Mouse (Mus musculus) midbrain, postnatal 0 days (tissue): ENCODE data around the gene Eme1. TPM values are rescaled to one million over a fixed set of nuclear protein-coding genes. Genes with fewer than 3 reads are reported as not detected.

ENCODE experiments used
- ATAC-seq: fragments of 200-750 bp; cut with Nextera tagmentation; 2 replicates; pipeline ENCODE4 v1.8.0; 2017; ENCODE audit warnings: moderate number of reproducible peaks, mild to moderate bottlenecking, moderate TSS enrichment, moderate library complexity; ENCODE audit not compliant: low FRiP score
- DNase-seq: peaks from one replicate; pipeline ENCODE4 v3.0.0-alpha.2; 2015; ENCODE audit warnings: low spot score
- H3K27ac ChIP-seq: fragments of 300-500 bp; sonication (generic); 2 replicates; pipeline ENCODE4 v1.5.1; 2014; ENCODE audit warnings: low read depth, mild to moderate bottlenecking, low read length, mixed read lengths
- H3K27me3 ChIP-seq: fragments of 300-500 bp; sonication (generic); 2 replicates; pipeline ENCODE4 v1.6.1; 2014; ENCODE audit warnings: low read length, control low read depth, mixed read lengths; ENCODE audit not compliant: insufficient read depth
- H3K36me3 ChIP-seq: fragments of 300-500 bp; sonication (generic); 2 replicates; pipeline ENCODE4 v1.6.1; 2014; ENCODE audit warnings: low read length, control low read depth, mixed read lengths; ENCODE audit not compliant: insufficient read depth
- H3K4me1 ChIP-seq: fragments of 300-500 bp; sonication (generic); 2 replicates; pipeline ENCODE4 v1.6.1; 2014; ENCODE audit warnings: mild to moderate bottlenecking, control low read depth, antibody characterized with exemption, low read length, mixed read lengths; ENCODE audit not compliant: insufficient read depth
- H3K4me2 ChIP-seq: fragments of 300-500 bp; sonication (generic); 2 replicates; pipeline ENCODE4 v1.6.1; 2014; ENCODE audit warnings: low read depth, mild to moderate bottlenecking, low read length, mixed read lengths; ENCODE audit not compliant: poor library complexity, severe bottlenecking
- H3K4me3 ChIP-seq: fragments of 300-500 bp; sonication (generic); 2 replicates; pipeline ENCODE4 v1.5.1; 2014; ENCODE audit warnings: low read depth, mild to moderate bottlenecking, low read length, moderate library complexity
- H3K9ac ChIP-seq: fragments of 300-500 bp; sonication (generic); replicated peaks from 2 replicates; pipeline ENCODE4 v1.6.1; 2014; ENCODE audit warnings: mild to moderate bottlenecking, low read length, moderate library complexity, mixed read lengths; ENCODE audit not compliant: poor library complexity, severe bottlenecking
- H3K9me3 ChIP-seq: fragments of 300-500 bp; sonication (generic); 2 replicates; pipeline ENCODE4 v1.6.1; 2016; ENCODE audit warnings: low read length, control low read depth
- CTCF ChIP-seq: IDR thresholded peaks from 2 replicates; pipeline ENCODE4 v1.5.1; 2016; ENCODE audit warnings: antibody characterized with exemption, mild to moderate bottlenecking
- WGBS: fragments of 180-500 bp; shearing (Covaris S2); extraction: QIAGEN DNeasy Blood & Tissue Kit; methylation state at CpG from one replicate; pipeline ENCODE4 v1.1.7; 2014; 5-methylcytosine and 5-hydroxymethylcytosine counted together
- polyA plus RNA-seq: library from polyadenylated mRNA; unstranded; fragments of >200 nt; fragmentation: Nextera tagmentation; extraction: Ambion mirVana; gene quantifications from 2 replicates; pipeline ENCODE4 v1.2.1, GENCODE M21; 2015
- total RNA-seq: library from RNA; depleted of rRNA; stranded (reverse); fragments of >200 nt; gene quantifications from 2 replicates; pipeline ENCODE4 v1.2.3, GENCODE M21; 2014; rRNA removed

Gene Eme1
- total and polyA plus RNA-seq, 2 experiments from 2014 or later: 0.49 to 0.75 TPM

GRCm38 (mm10) chr11:94597319-94597718 lies 56.4 kb downstream of the Eme1 start:
- no peak overlapping the region for H3K4me2 ChIP-seq
- no peak overlapping the region for H3K4me3 ChIP-seq
- no peak for TF ChIP-seq CTCF
- H3K27ac ChIP-seq: no peak overlapping the region
- peaks cover 10% of the 10 kb centered on the region for H3K27me3 ChIP-seq
- ATAC-seq (no peak), DNase-seq (no peak)
- H3K9me3 ChIP-seq: no peaks in the 10 kb centered on the region
- H3K4me1 ChIP-seq: no peaks in the 10 kb centered on the region
- no peak overlapping the region for H3K9ac ChIP-seq
- H3K36me3 ChIP-seq: no peaks in the 10 kb centered on the region
- WGBS: 80% methylated on average over 4 of the region's 4 CpGs

GRCm38 (mm10) chr11:94596311-94596852 lies 57.4 kb downstream of the Eme1 start:
- Histone ChIP-seq H3K9me3 (no peaks in the 10 kb centered on the region), H3K4me1 (no peaks in the 10 kb centered on the region), H3K4me2 (no peak overlapping the region), H3K27me3 (0 out of 2 replicates have a peak, but pooled peaks cover 2% of the 10 kb centered on the region), H3K36me3 (no peaks in the 10 kb centered on the region), H3K9ac (no peak overlapping the region), H3K27ac (no peak overlapping the region), H3K4me3 (no peak overlapping the region)
- TF ChIP-seq CTCF: no peak
- no peak for ATAC-seq
- no peak for DNase-seq
- WGBS: 68% methylated on average over 7 of the region's 7 CpGs

Other genes starting within 250 kb of the Eme1 start
- gene Cacna1g, start 179.8 kb downstream of the Eme1 start, total RNA-seq: 94.6 and 131 TPM in 2 replicates
- 13.0 and 13.2 TPM in 2 replicates for gene Cacna1g, start 179.8 kb downstream of the Eme1 start, polyA plus RNA-seq
- 0.93 and 6.5 TPM in 2 replicates for gene Spata20, start 167.8 kb downstream of the Eme1 start, total RNA-seq
- gene Spata20, start 167.8 kb downstream of the Eme1 start, polyA plus RNA-seq: 1.2 and 1.3 TPM in 2 replicates
- 1.1 and 5.0 TPM in 2 replicates for gene Epn3, start 154.0 kb downstream of the Eme1 start, total RNA-seq
- gene Epn3, start 154.0 kb downstream of the Eme1 start, polyA plus RNA-seq: 0.92 and 1.4 TPM in 2 replicates
- 3.2 and 4.4 TPM in 2 replicates for gene Mycbpap, start 132.2 kb downstream of the Eme1 start, total RNA-seq
- gene Mycbpap, start 132.2 kb downstream of the Eme1 start, polyA plus RNA-seq: 1.2 and 2.0 TPM in 2 replicates
- 12.6 and 19.5 TPM in 2 replicates for gene Rsad1, start 104.7 kb downstream of the Eme1 start, total RNA-seq
- gene Rsad1, start 104.7 kb downstream of the Eme1 start, polyA plus RNA-seq: 11.5 and 13.5 TPM in 2 replicates
- gene Chad, start 88.9 kb downstream of the Eme1 start, total RNA-seq: 0.11 TPM in 1 of 2 replicates, not detected in the other
- 0.85 and 0.87 TPM in 2 replicates for gene Chad, start 88.9 kb downstream of the Eme1 start, polyA plus RNA-seq
- 3.9 and 6.6 TPM in 2 replicates for gene Acsf2, start 52.1 kb downstream of the Eme1 start, total RNA-seq
- 1.7 and 1.9 TPM in 2 replicates for gene Acsf2, start 52.1 kb downstream of the Eme1 start, polyA plus RNA-seq
- gene Lrrc59, start 24.2 kb downstream of the Eme1 start, total RNA-seq: 128 and 129 TPM in 2 replicates
- 135 and 137 TPM in 2 replicates for gene Lrrc59, start 24.2 kb downstream of the Eme1 start, polyA plus RNA-seq
- gene Mrpl27, start 197 bp downstream of the Eme1 start, total RNA-seq: 42.5 and 49.5 TPM in 2 replicates
- 162 and 169 TPM in 2 replicates for gene Mrpl27, start 197 bp downstream of the Eme1 start, polyA plus RNA-seq
- gene Xylt2, start 23.6 kb upstream of the Eme1 start, total RNA-seq: 38.4 and 45.8 TPM in 2 replicates
- gene Xylt2, start 23.6 kb upstream of the Eme1 start, polyA plus RNA-seq: 10.2 and 12.5 TPM in 2 replicates
- gene Gm11541, start 50.5 kb upstream of the Eme1 start, total RNA-seq: 0.22 TPM in 1 of 2 replicates, not detected in the other
- gene Gm11541, start 50.5 kb upstream of the Eme1 start, polyA plus RNA-seq: not detected in 2 replicates
- 1.1 TPM in 1 of 2 replicates, not detected in the other for gene Cdc34b, start 87.8 kb upstream of the Eme1 start, total RNA-seq
- gene Cdc34b, start 87.8 kb upstream of the Eme1 start, polyA plus RNA-seq: 0.14 TPM in 1 of 2 replicates, not detected in the other
- gene Tmem92, start 128.7 kb upstream of the Eme1 start, total RNA-seq: not detected in 2 replicates
- gene Tmem92, start 128.7 kb upstream of the Eme1 start, polyA plus RNA-seq: not detected in 2 replicates